Mouse (Mus musculus) megakaryocyte, embryonic 14.5 days (primary cell): ENCODE results near the gene Cpne7.
"Not testable (repeated sequence)": the region's sequence is repeated elsewhere in the genome, so short reads cannot be mapped to it uniquely, and the experiment has no call there.

Experiments used
- FLI1 ChIP-seq: IDR thresholded peaks from 2 replicates; pipeline ENCODE4 v1.6.1; 2012; ENCODE audit warnings: low read length, inconsistent platforms, mixed read lengths
- GATA1 ChIP-seq: IDR thresholded peaks from 3 replicates; pipeline ENCODE4 v1.6.1; 2012; ENCODE audit warnings: mixed read lengths, low read length, inconsistent platforms, borderline replicate concordance

GRCm38 (mm10) chr8:123102855-123103254, 14.3 kb upstream of the Cpne7 start:
- TF ChIP-seq FLI1, GATA1: not testable (repeated sequence)
